Mouse (Mus musculus): ENCODE data around the gene Btbd9. TPM values are rescaled to one million over a fixed set of nuclear protein-coding genes. Genes with fewer than 3 reads are reported as not detected.
A peak's percentile ranks its signal among the peaks of the same experiment; 100 is the strongest.

The Btbd9 gene
- polyA plus RNA-seq, 1 experiment from 2014 or later = 164 TPM

GRCm38 (mm10) chr17:30360654-30361053 lies 215.6 kb downstream of the Btbd9 start:
- Histone ChIP-seq H3K4me1 (ENCODE audit: control insufficient read depth, insufficient read depth, low read length) (peaks cover 23% of the 10 kb centered on the region), H3K36me3 (ENCODE audit: control insufficient read depth, insufficient read depth, low read length) (no peaks in the 10 kb centered on the region), H3K4me3 (ENCODE audit: low read depth, low read length) (no peak overlapping the region), H3K9me3 (replicated peaks; ENCODE audit: control insufficient read depth, low read length, poor library complexity, severe bottlenecking) (no peaks in the 10 kb centered on the region), H3K9ac (ENCODE audit: low read depth, low read length) (no peak overlapping the region), H3K4me2 (ENCODE audit: low read length) (no peak overlapping the region), H3K27me3 (ENCODE audit: control insufficient read depth, insufficient read depth, low read depth, low read length) (no peaks in the 10 kb centered on the region), H3K27ac (ENCODE audit: low read length) (no peak overlapping the region)
- ATAC-seq = no peak
- WGBS = 33% methylated on average over 1 of the region's 1 CpGs

- Histone ChIP-seq H3K4me3 (ENCODE audit: low read depth, low read length) (no peak overlapping the region), H3K4me1 (ENCODE audit: control insufficient read depth, insufficient read depth, low read length) (peaks cover 19% of the 10 kb centered on the region), H3K27me3 (ENCODE audit: control insufficient read depth, insufficient read depth, low read depth, low read length) (no peaks in the 10 kb centered on the region), H3K27ac (ENCODE audit: low read length) (no peak overlapping the region), H3K9me3 (replicated peaks; ENCODE audit: control insufficient read depth, low read length, poor library complexity, severe bottlenecking) (no peaks in the 10 kb centered on the region), H3K9ac (ENCODE audit: low read depth, low read length) (no peak overlapping the region), H3K36me3 (ENCODE audit: control insufficient read depth, insufficient read depth, low read length) (no peaks in the 10 kb centered on the region), H3K4me2 (ENCODE audit: low read length) (no peak overlapping the region)
- no peak for ATAC-seq
- 82% methylated on average over 5 of the region's 5 CpGs for WGBS
Measured at GRCm38 (mm10) chr17:30359392-30359791, 216.9 kb downstream of the Btbd9 start.

DNA sequence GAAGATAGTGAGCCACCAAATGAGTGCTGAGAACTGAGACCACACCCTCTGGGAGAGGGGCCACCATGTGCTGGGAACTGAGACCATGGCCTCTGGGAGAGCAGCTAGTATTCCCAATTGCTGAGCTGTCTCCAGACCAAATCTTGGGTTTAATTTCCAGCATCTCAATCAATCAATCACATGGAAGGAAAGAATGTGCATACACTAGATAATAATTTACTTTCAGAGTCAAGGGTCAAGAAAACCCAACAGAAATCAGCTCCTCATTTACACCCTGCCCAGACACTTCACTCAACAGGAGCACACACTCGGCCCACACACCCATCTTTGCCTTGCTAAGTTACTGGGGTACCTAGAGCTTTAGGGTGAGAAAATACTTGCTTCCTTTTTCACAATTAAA lies 220.9 kb downstream of the Btbd9 start:
- no peak overlapping the region for H3K4me2 ChIP-seq (ENCODE audit: low read length)
- no peak for ATAC-seq
- no peaks in the 10 kb centered on the region for H3K9me3 ChIP-seq (replicated peaks; ENCODE audit: control insufficient read depth, low read length, poor library complexity, severe bottlenecking)
- 77% methylated on average over 1 of the region's 1 CpGs for WGBS
- H3K4me1 ChIP-seq (ENCODE audit: control insufficient read depth, insufficient read depth, low read length) = peaks cover under 1% of the 10 kb centered on the region; the same call in 1 of the 2 replicates
- H3K27ac ChIP-seq (ENCODE audit: low read length) = no peak overlapping the region
- no peak overlapping the region for H3K9ac ChIP-seq (ENCODE audit: low read depth, low read length)
- no peaks in the 10 kb centered on the region for H3K27me3 ChIP-seq (ENCODE audit: control insufficient read depth, insufficient read depth, low read depth, low read length)
- no peak overlapping the region for H3K4me3 ChIP-seq (ENCODE audit: low read depth, low read length)
- no peaks in the 10 kb centered on the region for H3K36me3 ChIP-seq (ENCODE audit: control insufficient read depth, insufficient read depth, low read length)

DNA sequence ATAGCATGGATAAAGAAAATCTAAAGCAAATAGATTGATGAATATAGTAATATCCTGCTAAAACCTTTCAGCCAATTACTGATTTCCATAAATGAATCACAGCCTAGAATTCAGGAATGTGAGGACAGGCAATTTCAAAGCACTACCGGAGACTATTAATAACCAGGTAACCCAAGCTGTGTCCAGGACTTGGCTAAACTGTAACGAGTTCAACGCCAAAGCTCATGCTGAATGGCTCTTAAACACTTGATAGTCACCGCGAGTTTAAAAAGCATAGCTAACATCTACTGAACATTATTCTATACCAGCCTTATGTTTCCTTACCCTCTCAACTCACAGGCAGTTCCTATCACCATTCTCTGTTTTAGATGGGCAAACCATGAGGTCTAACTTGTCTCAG lies 221.9 kb downstream of the Btbd9 start:
- H3K4me1 ChIP-seq (ENCODE audit: control insufficient read depth, insufficient read depth, low read length) = no peaks in the 10 kb centered on the region
- no peak for ATAC-seq
- 91% methylated on average over 5 of the region's 5 CpGs for WGBS

DNA sequence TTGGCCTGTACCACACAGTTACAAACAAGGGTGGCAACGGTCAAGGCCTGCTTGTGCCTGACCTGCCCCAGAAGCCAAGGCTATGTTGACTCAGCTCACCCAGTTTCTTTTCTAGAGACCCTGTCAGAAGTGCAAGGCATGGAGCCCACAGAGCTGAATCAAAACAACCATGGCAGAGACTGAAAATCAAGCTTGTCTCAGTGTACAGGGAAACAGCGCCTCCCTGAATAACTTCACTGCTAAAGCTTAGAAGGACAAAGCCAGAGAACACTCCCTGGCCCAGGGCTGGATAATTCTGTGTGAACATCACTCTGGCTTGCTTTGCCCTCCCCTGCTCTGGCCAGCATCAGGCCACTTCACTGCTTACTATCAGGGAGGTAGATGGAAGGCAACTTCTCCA lies 228.3 kb downstream of the Btbd9 start:
- no peaks in the 10 kb centered on the region for H3K36me3 ChIP-seq (ENCODE audit: control insufficient read depth, insufficient read depth, low read length)
- WGBS = 62% methylated on average over 2 of the region's 2 CpGs
- peaks cover 29% of the 10 kb centered on the region for H3K4me1 ChIP-seq (ENCODE audit: control insufficient read depth, insufficient read depth, low read length)
- H3K27ac ChIP-seq (ENCODE audit: low read length) = peak overlapping the region; percentile 58
- H3K4me2 ChIP-seq (ENCODE audit: low read length) = no peak overlapping the region
- H3K4me3 ChIP-seq (ENCODE audit: low read depth, low read length) = no peak overlapping the region
- no peaks in the 10 kb centered on the region for H3K27me3 ChIP-seq (ENCODE audit: control insufficient read depth, insufficient read depth, low read depth, low read length)
- no peak overlapping the region for H3K9ac ChIP-seq (ENCODE audit: low read depth, low read length)
- H3K9me3 ChIP-seq (replicated peaks; ENCODE audit: control insufficient read depth, low read length, poor library complexity, severe bottlenecking) = no peaks in the 10 kb centered on the region
- no peak for ATAC-seq

More for the DNA sequence above, 221.9 kb downstream of the Btbd9 start:
- Histone ChIP-seq H3K36me3 (ENCODE audit: control insufficient read depth, insufficient read depth, low read length) (no peaks in the 10 kb centered on the region), H3K27me3 (ENCODE audit: control insufficient read depth, insufficient read depth, low read depth, low read length) (no peaks in the 10 kb centered on the region), H3K4me3 (ENCODE audit: low read depth, low read length) (no peak overlapping the region), H3K9ac (ENCODE audit: low read depth, low read length) (no peak overlapping the region), H3K4me2 (ENCODE audit: low read length) (no peak overlapping the region), H3K27ac (ENCODE audit: low read length) (no peak overlapping the region), H3K9me3 (replicated peaks; ENCODE audit: control insufficient read depth, low read length, poor library complexity, severe bottlenecking) (no peaks in the 10 kb centered on the region)

GRCm38 (mm10) chr17:30347101-30347613 lies 229.1 kb downstream of the Btbd9 start:
- Histone ChIP-seq H3K9me3 (replicated peaks; ENCODE audit: control insufficient read depth, low read length, poor library complexity, severe bottlenecking) (no peaks in the 10 kb centered on the region), H3K27ac (ENCODE audit: low read length) (peak overlapping the region; percentile 58), H3K27me3 (ENCODE audit: control insufficient read depth, insufficient read depth, low read depth, low read length) (no peaks in the 10 kb centered on the region), H3K4me3 (ENCODE audit: low read depth, low read length) (no peak overlapping the region), H3K36me3 (ENCODE audit: control insufficient read depth, insufficient read depth, low read length) (no peaks in the 10 kb centered on the region), H3K4me2 (ENCODE audit: low read length) (peak overlapping the region; percentile 12; the same call in 1 of the 2 replicates), H3K9ac (ENCODE audit: low read depth, low read length) (peak overlapping the region; percentile 36), H3K4me1 (ENCODE audit: control insufficient read depth, insufficient read depth, low read length) (peaks cover 29% of the 10 kb centered on the region)
- WGBS = 5% methylated on average over 10 of the region's 10 CpGs
- peak; percentile 70 for ATAC-seq

- Histone ChIP-seq H3K27me3 (ENCODE audit: control insufficient read depth, insufficient read depth, low read depth, low read length) (no peaks in the 10 kb centered on the region), H3K4me3 (ENCODE audit: low read depth, low read length) (no peak overlapping the region), H3K36me3 (ENCODE audit: control insufficient read depth, insufficient read depth, low read length) (no peaks in the 10 kb centered on the region), H3K9ac (ENCODE audit: low read depth, low read length) (no peak overlapping the region), H3K9me3 (replicated peaks; ENCODE audit: control insufficient read depth, low read length, poor library complexity, severe bottlenecking) (no peaks in the 10 kb centered on the region), H3K4me2 (ENCODE audit: low read length) (no peak overlapping the region), H3K27ac (ENCODE audit: low read length) (no peak overlapping the region), H3K4me1 (ENCODE audit: control insufficient read depth, insufficient read depth, low read length) (peaks cover 39% of the 10 kb centered on the region)
- no peak for ATAC-seq
- WGBS = 81% methylated on average over 3 of the region's 3 CpGs
Measured at GRCm38 (mm10) chr17:30345008-30345407, 231.3 kb downstream of the Btbd9 start.

GRCm38 (mm10) chr17:30343701-30344473 lies 232.4 kb downstream of the Btbd9 start:
- H3K4me2 ChIP-seq (ENCODE audit: low read length) = no peak overlapping the region
- no peak for ATAC-seq
- no peak overlapping the region for H3K27ac ChIP-seq (ENCODE audit: low read length)
- H3K9me3 ChIP-seq (replicated peaks; ENCODE audit: control insufficient read depth, low read length, poor library complexity, severe bottlenecking) = no peaks in the 10 kb centered on the region
- peaks cover 39% of the 10 kb centered on the region for H3K4me1 ChIP-seq (ENCODE audit: control insufficient read depth, insufficient read depth, low read length)
- no peaks in the 10 kb centered on the region for H3K36me3 ChIP-seq (ENCODE audit: control insufficient read depth, insufficient read depth, low read length)
- no peaks in the 10 kb centered on the region for H3K27me3 ChIP-seq (ENCODE audit: control insufficient read depth, insufficient read depth, low read depth, low read length)
- no peak overlapping the region for H3K4me3 ChIP-seq (ENCODE audit: low read depth, low read length)
- H3K9ac ChIP-seq (ENCODE audit: low read depth, low read length) = no peak overlapping the region
- 68% methylated on average over 9 of the region's 9 CpGs for WGBS

GRCm38 (mm10) chr17:30341556-30341955 lies 234.7 kb downstream of the Btbd9 start:
- no peaks in the 10 kb centered on the region for H3K36me3 ChIP-seq (ENCODE audit: control insufficient read depth, insufficient read depth, low read length)
- ATAC-seq = no peak
- no peak overlapping the region for H3K4me3 ChIP-seq (ENCODE audit: low read depth, low read length)
- H3K4me2 ChIP-seq (ENCODE audit: low read length) = no peak overlapping the region
- no peaks in the 10 kb centered on the region for H3K27me3 ChIP-seq (ENCODE audit: control insufficient read depth, insufficient read depth, low read depth, low read length)
- no peak overlapping the region for H3K9ac ChIP-seq (ENCODE audit: low read depth, low read length)
- no peaks in the 10 kb centered on the region for H3K9me3 ChIP-seq (replicated peaks; ENCODE audit: control insufficient read depth, low read length, poor library complexity, severe bottlenecking)
- WGBS = 78% methylated on average over 6 of the region's 6 CpGs
- peaks cover 22% of the 10 kb centered on the region for H3K4me1 ChIP-seq (ENCODE audit: control insufficient read depth, insufficient read depth, low read length)
- no peak overlapping the region for H3K27ac ChIP-seq (ENCODE audit: low read length)
